Mouse (Mus musculus): ENCODE results near the gene Dclk1. TPM values are rescaled to one million over a fixed set of nuclear protein-coding genes. Genes with fewer than 3 reads are reported as not detected.

Gene Dclk1
- polyA plus RNA-seq, 1 experiment from 2014 or later = 99.0 TPM

DNA sequence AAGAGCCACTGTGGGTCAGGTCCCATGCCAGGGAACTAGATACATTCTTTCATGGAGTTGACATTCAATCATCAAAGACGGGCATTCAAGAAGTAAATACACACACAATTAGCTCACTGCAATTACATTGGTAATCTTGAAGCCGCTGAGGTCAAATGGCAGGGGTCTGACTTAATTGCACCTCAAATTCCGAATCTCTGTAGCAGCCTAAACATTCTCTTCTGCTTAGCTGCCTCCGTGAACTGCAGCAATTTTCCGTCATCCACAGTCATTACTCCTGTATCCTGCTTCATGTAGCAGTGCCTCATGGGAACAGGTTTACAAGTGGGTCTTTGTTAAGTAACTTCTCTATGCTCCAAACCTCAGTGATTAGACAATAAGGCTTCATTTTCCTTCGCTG is 249.9 kb downstream of the Dclk1 start:
- Histone ChIP-seq H3K36me3 (ENCODE audit: control insufficient read depth, insufficient read depth, low read length) (no peaks in the 10 kb centered on the region), H3K9ac (ENCODE audit: low read length) (no peak overlapping the region), H3K4me1 (ENCODE audit: control insufficient read depth, insufficient read depth, low read length) (peaks cover 4% of the 10 kb centered on the region; the same call in 1 of the 2 replicates), H3K27me3 (ENCODE audit: control insufficient read depth, insufficient read depth, low read length) (no peaks in the 10 kb centered on the region), H3K27ac (ENCODE audit: low read depth, low read length) (no peak overlapping the region), H3K4me3 (ENCODE audit: low read depth, low read length) (no peak overlapping the region), H3K4me2 (ENCODE audit: low read depth) (no peak overlapping the region), H3K9me3 (ENCODE audit: control insufficient read depth, low read length) (no peaks in the 10 kb centered on the region)
- WGBS = 32% methylated on average over 6 of the region's 6 CpGs
- DNase-seq (ENCODE audit: low spot score) = no peak
- no peak for ATAC-seq (ENCODE audit: insufficient read depth, low FRiP score, low TSS enrichment)

DNA sequence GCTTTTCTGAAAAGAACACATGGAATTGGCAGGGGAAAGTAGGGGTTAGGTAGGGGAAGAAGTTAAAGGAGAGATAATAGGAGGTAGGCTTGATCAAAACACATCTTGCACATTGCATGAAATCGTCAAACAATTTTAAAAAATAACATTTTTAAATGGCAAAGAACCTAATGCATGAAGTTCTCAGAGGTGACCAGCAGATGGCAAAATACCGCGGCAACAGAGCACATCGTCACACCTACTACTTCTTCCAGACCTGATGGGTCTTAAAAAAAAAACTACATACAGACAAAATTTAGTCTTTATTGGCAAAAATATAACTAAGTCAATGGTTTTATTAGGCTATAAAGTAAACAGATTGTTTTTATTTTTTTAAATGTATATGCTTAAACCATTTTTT is 252.2 kb downstream of the Dclk1 start:
- Histone ChIP-seq H3K4me1 (ENCODE audit: control insufficient read depth, insufficient read depth, low read length) (peaks cover 4% of the 10 kb centered on the region; the same call in 1 of the 2 replicates), H3K9me3 (ENCODE audit: control insufficient read depth, low read length) (no peaks in the 10 kb centered on the region), H3K4me2 (ENCODE audit: low read depth) (no peak overlapping the region), H3K36me3 (ENCODE audit: control insufficient read depth, insufficient read depth, low read length) (no peaks in the 10 kb centered on the region), H3K27ac (ENCODE audit: low read depth, low read length) (no peak overlapping the region), H3K27me3 (ENCODE audit: control insufficient read depth, insufficient read depth, low read length) (no peaks in the 10 kb centered on the region), H3K9ac (ENCODE audit: low read length) (no peak overlapping the region), H3K4me3 (ENCODE audit: low read depth, low read length) (no peak overlapping the region)
- no peak for ATAC-seq (ENCODE audit: insufficient read depth, low FRiP score, low TSS enrichment)
- WGBS = 51% methylated on average over 4 of the region's 4 CpGs
- DNase-seq (ENCODE audit: low spot score) = no peak

- ATAC-seq (ENCODE audit: insufficient read depth, low FRiP score, low TSS enrichment) = no peak
- WGBS = 81% methylated on average over 7 of the region's 7 CpGs
- Histone ChIP-seq H3K4me1 (ENCODE audit: control insufficient read depth, insufficient read depth, low read length) (peaks cover 4% of the 10 kb centered on the region; the same call in 1 of the 2 replicates), H3K4me2 (ENCODE audit: low read depth) (no peak overlapping the region), H3K27ac (ENCODE audit: low read depth, low read length) (no peak overlapping the region), H3K9me3 (ENCODE audit: control insufficient read depth, low read length) (no peaks in the 10 kb centered on the region), H3K27me3 (ENCODE audit: control insufficient read depth, insufficient read depth, low read length) (no peaks in the 10 kb centered on the region), H3K36me3 (ENCODE audit: control insufficient read depth, insufficient read depth, low read length) (no peaks in the 10 kb centered on the region), H3K9ac (ENCODE audit: low read length) (no peak overlapping the region), H3K4me3 (ENCODE audit: low read depth, low read length) (no peak overlapping the region)
- DNase-seq (ENCODE audit: low spot score) = no peak
Observed at GRCm38 (mm10) chr3:55495231-55495630, 253.1 kb downstream of the Dclk1 start.

- Histone ChIP-seq H3K27me3 (ENCODE audit: control insufficient read depth, insufficient read depth, low read length) (no peaks in the 10 kb centered on the region), H3K9me3 (ENCODE audit: control insufficient read depth, low read length) (no peaks in the 10 kb centered on the region), H3K4me1 (ENCODE audit: control insufficient read depth, insufficient read depth, low read length) (peaks cover 4% of the 10 kb centered on the region; the same call in 1 of the 2 replicates), H3K9ac (ENCODE audit: low read length) (no peak overlapping the region), H3K4me2 (ENCODE audit: low read depth) (no peak overlapping the region), H3K27ac (ENCODE audit: low read depth, low read length) (no peak overlapping the region), H3K36me3 (ENCODE audit: control insufficient read depth, insufficient read depth, low read length) (no peaks in the 10 kb centered on the region), H3K4me3 (ENCODE audit: low read depth, low read length) (no peak overlapping the region)
- 11% methylated on average over 4 of the region's 4 CpGs for WGBS
- ATAC-seq (ENCODE audit: insufficient read depth, low FRiP score, low TSS enrichment) (no peak), DNase-seq (ENCODE audit: low spot score) (no peak)
Observed at GRCm38 (mm10) chr3:55495866-55496265, 253.7 kb downstream of the Dclk1 start.

GRCm38 (mm10) chr3:55496462-55496941 is 254.3 kb downstream of the Dclk1 start:
- H3K4me2 ChIP-seq (ENCODE audit: low read depth) = no peak overlapping the region
- no peaks in the 10 kb centered on the region for H3K27me3 ChIP-seq (ENCODE audit: control insufficient read depth, insufficient read depth, low read length)
- ATAC-seq (ENCODE audit: insufficient read depth, low FRiP score, low TSS enrichment) (no peak), DNase-seq (ENCODE audit: low spot score) (no peak)
- peaks cover 4% of the 10 kb centered on the region; the same call in 1 of the 2 replicates for H3K4me1 ChIP-seq (ENCODE audit: control insufficient read depth, insufficient read depth, low read length)
- no peak overlapping the region for H3K27ac ChIP-seq (ENCODE audit: low read depth, low read length)
- no peaks in the 10 kb centered on the region for H3K9me3 ChIP-seq (ENCODE audit: control insufficient read depth, low read length)
- H3K9ac ChIP-seq (ENCODE audit: low read length) = no peak overlapping the region
- H3K4me3 ChIP-seq (ENCODE audit: low read depth, low read length) = no peak overlapping the region
- H3K36me3 ChIP-seq (ENCODE audit: control insufficient read depth, insufficient read depth, low read length) = no peaks in the 10 kb centered on the region
- 30% methylated on average over 9 of the region's 9 CpGs for WGBS

GRCm38 (mm10) chr3:55499298-55499697 is 257.1 kb downstream of the Dclk1 start:
- no peaks in the 10 kb centered on the region for H3K27me3 ChIP-seq (ENCODE audit: control insufficient read depth, insufficient read depth, low read length)
- WGBS = 86% methylated on average over 7 of the region's 7 CpGs
- ATAC-seq (ENCODE audit: insufficient read depth, low FRiP score, low TSS enrichment) = no peak
- H3K9ac ChIP-seq (ENCODE audit: low read length) = no peak overlapping the region
- no peaks in the 10 kb centered on the region for H3K36me3 ChIP-seq (ENCODE audit: control insufficient read depth, insufficient read depth, low read length)
- H3K27ac ChIP-seq (ENCODE audit: low read depth, low read length) = no peak overlapping the region
- no peak overlapping the region for H3K4me3 ChIP-seq (ENCODE audit: low read depth, low read length)
- no peaks in the 10 kb centered on the region for H3K9me3 ChIP-seq (ENCODE audit: control insufficient read depth, low read length)
- H3K4me2 ChIP-seq (ENCODE audit: low read depth) = no peak overlapping the region
- DNase-seq (ENCODE audit: low spot score) = no peak
- H3K4me1 ChIP-seq (ENCODE audit: control insufficient read depth, insufficient read depth, low read length) = peaks cover 4% of the 10 kb centered on the region; the same call in 1 of the 2 replicates

DNA sequence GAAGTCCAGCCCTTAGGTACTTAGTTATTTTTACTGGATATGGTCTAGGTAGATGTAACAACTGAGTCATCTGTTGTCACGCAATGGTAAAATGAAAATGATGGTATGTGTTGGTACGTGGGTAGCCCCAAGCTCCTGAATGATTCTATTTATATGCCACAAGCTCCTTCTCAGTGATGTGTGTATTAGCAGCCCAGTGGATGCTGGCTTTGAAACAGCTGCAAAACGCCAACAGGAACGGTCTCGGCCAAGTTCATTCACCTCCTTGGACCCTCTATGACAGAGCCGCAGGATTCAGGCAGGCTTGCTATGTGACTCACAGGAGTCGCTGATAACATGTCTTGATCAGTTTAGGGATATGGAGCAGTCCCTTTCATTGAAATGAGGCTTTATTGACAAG is 268.0 kb downstream of the Dclk1 start:
- no peaks in the 10 kb centered on the region for H3K9me3 ChIP-seq (ENCODE audit: control insufficient read depth, low read length)
- no peak overlapping the region for H3K9ac ChIP-seq (ENCODE audit: low read length)
- H3K4me2 ChIP-seq (ENCODE audit: low read depth) = no peak overlapping the region
- H3K36me3 ChIP-seq (ENCODE audit: control insufficient read depth, insufficient read depth, low read length) = no peaks in the 10 kb centered on the region
- DNase-seq (ENCODE audit: low spot score) (no peak), ATAC-seq (ENCODE audit: insufficient read depth, low FRiP score, low TSS enrichment) (no peak)
- no peaks in the 10 kb centered on the region for H3K4me1 ChIP-seq (ENCODE audit: control insufficient read depth, insufficient read depth, low read length)
- no peak overlapping the region for H3K27ac ChIP-seq (ENCODE audit: low read depth, low read length)
- 90% methylated on average over 7 of the region's 7 CpGs for WGBS
- H3K27me3 ChIP-seq (ENCODE audit: control insufficient read depth, insufficient read depth, low read length) = no peaks in the 10 kb centered on the region
- H3K4me3 ChIP-seq (ENCODE audit: low read depth, low read length) = no peak overlapping the region

GRCm38 (mm10) chr3:55511658-55512057 is 269.5 kb downstream of the Dclk1 start:
- no peak for ATAC-seq (ENCODE audit: insufficient read depth, low FRiP score, low TSS enrichment)

GRCm38 (mm10) chr3:55515966-55516365 is 273.8 kb downstream of the Dclk1 start:
- ATAC-seq (ENCODE audit: insufficient read depth, low FRiP score, low TSS enrichment) = no peak
- no peaks in the 10 kb centered on the region for H3K9me3 ChIP-seq (ENCODE audit: control insufficient read depth, low read length)
- H3K36me3 ChIP-seq (ENCODE audit: control insufficient read depth, insufficient read depth, low read length) = no peaks in the 10 kb centered on the region
- H3K27me3 ChIP-seq (ENCODE audit: control insufficient read depth, insufficient read depth, low read length) = no peaks in the 10 kb centered on the region
- H3K4me2 ChIP-seq (ENCODE audit: low read depth) = no peak overlapping the region
- 42% methylated on average over 5 of the region's 5 CpGs for WGBS
- no peak for DNase-seq (ENCODE audit: low spot score)
- no peak overlapping the region for H3K9ac ChIP-seq (ENCODE audit: low read length)
- H3K27ac ChIP-seq (ENCODE audit: low read depth, low read length) = no peak overlapping the region
- no peak overlapping the region for H3K4me3 ChIP-seq (ENCODE audit: low read depth, low read length)
- peaks cover 2% of the 10 kb centered on the region; the same call in 1 of the 2 replicates for H3K4me1 ChIP-seq (ENCODE audit: control insufficient read depth, insufficient read depth, low read length)

More at GRCm38 (mm10) chr3:55511658-55512057, 269.5 kb downstream of the Dclk1 start:
- H3K4me2 ChIP-seq (ENCODE audit: low read depth) = no peak overlapping the region
- H3K27me3 ChIP-seq (ENCODE audit: control insufficient read depth, insufficient read depth, low read length) = no peaks in the 10 kb centered on the region
- H3K4me3 ChIP-seq (ENCODE audit: low read depth, low read length) = no peak overlapping the region
- H3K27ac ChIP-seq (ENCODE audit: low read depth, low read length) = no peak overlapping the region
- no peak overlapping the region for H3K9ac ChIP-seq (ENCODE audit: low read length)
- no peaks in the 10 kb centered on the region for H3K36me3 ChIP-seq (ENCODE audit: control insufficient read depth, insufficient read depth, low read length)
- H3K9me3 ChIP-seq (ENCODE audit: control insufficient read depth, low read length) = no peaks in the 10 kb centered on the region
- WGBS = 73% methylated on average over 6 of the region's 6 CpGs
- no peak for DNase-seq (ENCODE audit: low spot score)
- H3K4me1 ChIP-seq (ENCODE audit: control insufficient read depth, insufficient read depth, low read length) = peaks cover 2% of the 10 kb centered on the region; the same call in 1 of the 2 replicates

Data from neural tube, embryonic 11.5 days (tissue).